12 mouse cellular contexts compared by ENCODE assay signal in genomic region chr6:28749224-28749623, GRCm38 (mm10).
"Had no signal": no experiment of that assay in that cellular context is flagged by ENCODE, and none has a peak within 500 bp of the region (broad histone marks: within the 10 kb centered on the region; RNA-seq: fewer than 3 reads in every experiment).

No protein-coding gene starts in this region.

- ATAC-seq: lung, postnatal 0 days; midbrain, embryonic 13.5 days had no signal

- H3K9me3 ChIP-seq: limb, embryonic 10.5 days; liver, embryonic 15.5 days; midbrain, embryonic 13.5 days had no signal

- H3K4me2 ChIP-seq: liver, embryonic 11.5 days; liver, embryonic 15.5 days; midbrain, embryonic 13.5 days had no signal

- H3K27me3 ChIP-seq: liver, embryonic 15.5 days; midbrain, embryonic 13.5 days had no signal

- H3K27ac ChIP-seq: limb, embryonic 10.5 days; liver, embryonic 15.5 days; midbrain, embryonic 13.5 days; stomach, postnatal 0 days had no signal

- H3K9ac ChIP-seq: liver, embryonic 15.5 days; midbrain, embryonic 13.5 days had no signal

- DNase-seq: kidney, adult 2 months; lung, adult 2 months; lung, postnatal 36 days; right cerebral cortex, adult 18-20 months; right cerebral cortex, postnatal 25 days; thymus, postnatal 4 days had no signal

- H3K4me3 ChIP-seq: limb, embryonic 10.5 days; liver, embryonic 15.5 days; midbrain, embryonic 13.5 days had no signal
